Mouse (Mus musculus): Measurements from ENCODE around the gene Dis3l2.

Gene Dis3l2

GRCm38 (mm10) chr1:86733160-86733821, 29.7 kb downstream of the Dis3l2 start:
- DNase-seq (ENCODE audit: low spot score in 2 of 2), result no peak

DNA sequence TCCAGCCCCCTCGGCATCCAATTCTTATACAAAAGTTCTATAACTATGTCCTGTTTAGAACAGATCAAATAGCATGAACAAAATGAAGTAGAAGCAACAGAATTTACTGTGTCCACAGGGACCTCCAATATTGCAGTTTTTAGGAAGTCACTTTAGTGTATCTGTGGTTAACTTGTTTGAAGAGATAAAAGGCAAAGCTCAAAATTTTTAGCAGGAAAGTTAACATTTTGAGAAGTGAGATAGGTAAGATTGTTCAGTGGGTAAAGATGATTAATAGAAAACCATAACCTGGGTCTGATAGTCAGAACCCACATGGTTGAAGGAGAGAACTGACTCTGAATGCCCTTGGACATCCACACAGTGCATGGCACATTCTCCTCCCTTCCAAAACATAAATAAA, 32.8 kb downstream of the Dis3l2 start:
- DNase-seq (ENCODE audit: low spot score in 2 of 2), result no peak

DNA sequence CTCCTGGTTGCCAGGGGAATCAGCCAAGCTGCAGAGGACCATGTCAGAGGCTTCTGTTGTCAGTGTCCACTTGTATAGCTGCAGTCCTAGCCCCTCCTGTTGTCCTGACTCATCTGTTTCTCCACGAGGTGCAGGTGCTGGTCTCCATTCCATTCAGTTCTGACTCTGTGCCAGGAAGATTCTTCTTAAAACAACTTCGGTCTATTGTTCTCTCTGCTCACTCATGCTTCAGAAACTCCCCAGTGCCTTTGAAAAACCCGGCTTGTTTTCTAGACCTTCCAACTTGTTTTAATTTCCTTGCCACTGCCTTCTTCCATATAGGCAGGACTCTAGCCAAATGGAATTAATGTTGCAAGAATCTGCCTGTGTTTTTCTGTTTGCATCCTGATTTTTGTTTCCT, 39.3 kb downstream of the Dis3l2 start:
- no peak for DNase-seq (ENCODE audit: low spot score in 2 of 2)

- no peak for DNase-seq (ENCODE audit: low spot score in 2 of 2)
Measured at GRCm38 (mm10) chr1:86747034-86747433, 43.4 kb downstream of the Dis3l2 start.

- DNase-seq (ENCODE audit: low spot score in 2 of 2), result no peak
Measured at GRCm38 (mm10) chr1:86750094-86750493, 46.5 kb downstream of the Dis3l2 start.

GRCm38 (mm10) chr1:86753416-86753815, 49.8 kb downstream of the Dis3l2 start:
- DNase-seq (ENCODE audit: low spot score in 2 of 2), result no peak

- DNase-seq (ENCODE audit: low spot score in 2 of 2), result no peak
Measured at GRCm38 (mm10) chr1:86754335-86754734, 50.7 kb downstream of the Dis3l2 start.

GRCm38 (mm10) chr1:86758091-86758490, 54.5 kb downstream of the Dis3l2 start:
- DNase-seq (ENCODE audit: low spot score in 2 of 2), result no peak

- no peak for DNase-seq (ENCODE audit: low spot score in 2 of 2)
Measured at GRCm38 (mm10) chr1:86762161-86762560, 58.6 kb downstream of the Dis3l2 start.

DNA sequence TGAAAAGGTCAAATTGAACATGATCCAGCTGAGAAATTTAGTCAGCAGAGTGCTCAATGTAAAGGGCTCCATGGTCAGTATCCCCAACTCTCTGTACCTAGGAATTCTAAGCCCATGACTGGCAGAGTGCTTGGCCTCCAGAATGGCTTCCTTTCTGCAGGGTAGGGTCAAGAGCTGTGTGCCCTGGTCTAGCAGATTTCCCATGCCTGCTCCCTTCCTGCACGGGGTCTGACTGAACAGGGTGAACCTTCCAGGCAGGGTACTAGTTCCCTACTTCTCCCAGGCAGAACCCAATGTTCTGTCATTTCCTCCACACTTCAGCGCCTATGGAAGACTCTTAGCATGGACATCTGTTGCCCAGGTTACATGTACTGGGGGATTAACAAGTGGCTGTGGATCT, 97.6 kb downstream of the Dis3l2 start:
- DNase-seq (ENCODE audit: low spot score in 2 of 2), result no peak

- no peak for DNase-seq (ENCODE audit: low spot score in 2 of 2)
Measured at GRCm38 (mm10) chr1:86811756-86812155, 108.1 kb downstream of the Dis3l2 start.

DNA sequence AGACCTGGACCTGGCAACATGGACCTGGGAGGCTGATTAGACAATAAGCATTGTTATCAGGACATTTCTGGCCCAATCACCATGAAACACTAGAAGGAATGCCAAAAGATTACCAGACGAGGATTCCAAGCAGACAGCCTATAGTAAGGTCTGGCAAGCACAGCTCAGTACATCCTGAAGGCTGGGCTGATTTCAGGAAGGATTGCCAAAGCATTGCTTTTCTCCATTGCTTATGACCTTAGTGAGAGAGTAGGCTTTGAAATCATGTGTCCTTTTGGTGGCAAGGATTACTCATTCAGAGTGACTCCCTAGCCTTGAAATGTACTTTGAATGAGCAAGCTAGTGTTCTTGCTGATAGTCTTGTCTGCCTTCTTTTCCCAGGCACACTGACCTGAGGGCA, 118.7 kb downstream of the Dis3l2 start:
- DNase-seq (ENCODE audit: low spot score in 2 of 2), result no peak

GRCm38 (mm10) chr1:86834351-86834987, 130.9 kb downstream of the Dis3l2 start:
- DNase-seq (ENCODE audit: low spot score in 2 of 2), result no peak

DNA sequence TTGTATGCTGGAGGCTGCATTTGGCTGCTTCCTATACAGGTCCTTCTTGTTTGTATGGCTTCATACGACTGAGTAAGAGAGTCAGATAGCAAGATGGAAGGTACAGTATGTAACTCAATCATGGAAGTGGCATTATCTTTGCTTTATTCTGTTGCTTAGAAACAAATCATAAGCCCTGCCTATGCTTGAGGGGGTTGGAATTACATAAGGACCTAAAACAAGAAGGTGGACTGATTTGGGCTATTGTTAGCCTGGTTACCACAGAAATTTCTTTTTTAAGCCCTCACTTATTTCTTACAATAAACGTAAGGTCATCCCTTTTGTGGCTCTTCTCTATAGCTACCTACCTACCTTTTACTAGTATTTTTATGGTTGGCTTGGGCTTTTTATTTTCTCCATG, 131.4 kb downstream of the Dis3l2 start:
- DNase-seq (ENCODE audit: low spot score in 2 of 2), result no peak

DNA sequence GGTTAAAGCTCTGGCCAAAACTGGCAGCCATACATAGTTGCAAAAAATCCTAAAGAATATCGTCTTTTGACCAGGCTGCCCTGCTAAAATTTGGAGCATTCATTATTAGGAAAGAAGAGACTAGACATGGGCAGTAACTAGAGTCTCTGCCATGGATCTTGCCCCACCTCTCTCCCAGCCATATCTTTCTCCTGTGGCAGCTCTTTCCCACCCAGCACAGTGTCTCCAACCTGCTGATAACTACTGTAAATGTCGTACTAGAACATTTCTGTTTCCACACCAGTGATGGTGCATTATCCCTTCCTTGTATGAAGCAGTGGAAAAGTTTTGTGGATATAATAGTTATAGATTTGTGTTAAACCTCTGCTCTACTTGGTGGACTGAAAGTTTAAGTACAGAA, 147.1 kb downstream of the Dis3l2 start:
- no peak for DNase-seq (ENCODE audit: low spot score in 2 of 2)

- no peak for DNase-seq (ENCODE audit: low spot score in 2 of 2)
Measured at GRCm38 (mm10) chr1:86858876-86859275, 155.3 kb downstream of the Dis3l2 start.

DNA sequence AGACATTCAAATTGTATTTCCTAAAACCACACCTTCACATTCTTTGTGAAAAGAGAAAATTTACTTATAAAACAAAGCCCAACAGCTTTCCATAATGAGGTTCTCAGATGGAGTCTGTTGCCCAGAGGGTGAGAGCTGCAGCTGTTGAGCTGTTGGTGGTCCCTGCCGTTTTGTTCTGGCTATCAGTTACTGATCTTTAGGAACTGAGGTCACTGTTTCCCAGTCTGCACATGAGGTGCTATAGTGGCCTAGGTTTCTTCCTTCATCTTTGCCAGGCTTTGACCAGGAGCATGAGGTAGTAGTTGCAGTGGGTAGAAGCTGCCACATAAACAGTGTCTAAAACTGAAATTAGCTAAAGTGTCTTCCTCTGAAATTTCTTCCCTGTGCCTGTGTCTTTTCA, 155.8 kb downstream of the Dis3l2 start:
- no peak for DNase-seq (ENCODE audit: low spot score in 2 of 2)

DNA sequence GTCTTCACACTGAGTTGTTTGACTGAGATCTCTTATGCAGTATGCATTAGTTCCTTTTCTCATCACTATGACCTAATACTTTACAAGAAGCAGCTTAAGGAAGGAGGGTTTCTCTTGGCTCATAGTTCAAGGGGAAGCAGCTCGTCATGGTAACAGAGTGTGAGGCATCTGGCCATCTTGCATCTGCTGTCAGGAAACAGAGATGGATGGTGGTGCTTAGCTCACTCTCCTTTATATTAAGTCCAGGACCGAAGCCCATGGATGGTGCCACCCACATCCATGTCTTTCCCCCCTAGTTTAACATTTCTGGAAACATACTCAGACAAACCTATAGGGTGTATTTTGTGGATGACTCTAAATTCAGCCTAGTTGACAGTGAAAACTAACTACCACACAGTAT, 170.1 kb downstream of the Dis3l2 start:
- DNase-seq (ENCODE audit: low spot score in 2 of 2), result no peak

- DNase-seq (ENCODE audit: low spot score in 2 of 2), result no peak
Measured at GRCm38 (mm10) chr1:86878743-86879142, 175.1 kb downstream of the Dis3l2 start.

- no peak for DNase-seq (ENCODE audit: low spot score in 2 of 2)
Measured at GRCm38 (mm10) chr1:86879547-86879946, 175.9 kb downstream of the Dis3l2 start.

GRCm38 (mm10) chr1:86887060-86887459, 183.5 kb downstream of the Dis3l2 start:
- DNase-seq (ENCODE audit: low spot score in 2 of 2), result no peak

GRCm38 (mm10) chr1:86912481-86912880, 208.9 kb downstream of the Dis3l2 start:
- no peak for DNase-seq (ENCODE audit: low spot score in 2 of 2)

- DNase-seq (ENCODE audit: low spot score in 2 of 2), result no peak
Measured at GRCm38 (mm10) chr1:86913896-86914295, 210.3 kb downstream of the Dis3l2 start.

- DNase-seq (ENCODE audit: low spot score in 2 of 2), result no peak
Measured at GRCm38 (mm10) chr1:86914697-86915096, 211.1 kb downstream of the Dis3l2 start.

Measured in thymus, postnatal 10 days (tissue).